Mouse (Mus musculus) kidney, postnatal 0 days (tissue): ENCODE data around the gene Jak3. TPM values are rescaled to one million over a fixed set of nuclear protein-coding genes. Genes with fewer than 3 reads are reported as not detected.

Source experiments
- ATAC-seq: fragments of 200-750 bp; cut with Nextera tagmentation; replicated peaks from 2 replicates; pipeline ENCODE4 v1.8.0; 2017; ENCODE audit warnings: low read depth, moderate number of reproducible peaks, moderate TSS enrichment, moderate library complexity; ENCODE audit not compliant: low FRiP score
- DNase-seq: peaks from one replicate; pipeline ENCODE4 v3.0.0-alpha.2; 2016; ENCODE audit warnings: low spot score
- H3K27ac ChIP-seq: fragments of 300-500 bp; sonication (generic); 2 replicates; pipeline ENCODE4 v1.5.1; 2014; ENCODE audit warnings: mild to moderate bottlenecking
- H3K27me3 ChIP-seq: fragments of 300-500 bp; sonication (generic); 2 replicates; pipeline ENCODE4 v1.6.1; 2014; ENCODE audit warnings: low read length, mixed read lengths; ENCODE audit not compliant: insufficient read depth
- H3K36me3 ChIP-seq: fragments of 300-500 bp; sonication (generic); 2 replicates; pipeline ENCODE4 v1.6.1; 2014; ENCODE audit warnings: low read length, mixed read lengths; ENCODE audit not compliant: insufficient read depth
- H3K4me1 ChIP-seq: fragments of 300-500 bp; sonication (generic); replicated peaks from 2 replicates; pipeline ENCODE4 v1.6.1; 2014; ENCODE audit warnings: antibody characterized with exemption, low read length, mixed read lengths; ENCODE audit not compliant: insufficient read depth
- H3K4me2 ChIP-seq: fragments of 300-500 bp; sonication (generic); 2 replicates; pipeline ENCODE4 v1.6.1; 2014; ENCODE audit warnings: mild to moderate bottlenecking, low read length, moderate library complexity, mixed read lengths
- H3K4me3 ChIP-seq: fragments of 300-500 bp; sonication (generic); replicated peaks from 2 replicates; pipeline ENCODE4 v1.5.1; 2014; ENCODE audit warnings: low read depth, low read length
- H3K9ac ChIP-seq: fragments of 300-500 bp; sonication (generic); 2 replicates; pipeline ENCODE4 v1.6.1; 2014; ENCODE audit warnings: low read depth, low read length
- H3K9me3 ChIP-seq: fragments of 300-500 bp; sonication (generic); replicated peaks from 2 replicates; pipeline ENCODE4 v1.6.1; 2016; ENCODE audit warnings: low read length, inconsistent platforms, mixed read lengths
- CTCF ChIP-seq: IDR thresholded peaks from 2 replicates; pipeline ENCODE4 v1.5.1; 2016; ENCODE audit warnings: antibody characterized with exemption, low read depth, mild to moderate bottlenecking, moderate library complexity
- WGBS: fragments of 180-500 bp; shearing (Covaris S2); extraction: QIAGEN DNeasy Blood & Tissue Kit; methylation state at CpG from one replicate; pipeline ENCODE4 v1.1.7; 2014; 5-methylcytosine and 5-hydroxymethylcytosine counted together
- polyA plus RNA-seq: library from polyadenylated mRNA; unstranded; fragments of >200 nt; fragmentation: Nextera tagmentation; extraction: Ambion mirVana; gene quantifications from 2 replicates; pipeline ENCODE4 v1.2.1, GENCODE M21; 2015

Jak3 gene
- polyA plus RNA-seq, 1 experiment from 2014 or later, result 5.3 TPM

GRCm38 (mm10) chr8:71674071-71674470, 2.0 kb upstream of the Jak3 start:
- no peak overlapping the region for H3K27ac ChIP-seq
- no peak for TF ChIP-seq CTCF
- ATAC-seq (no peak), DNase-seq (no peak)
- H3K36me3 ChIP-seq, result no peaks in the 10 kb centered on the region
- H3K4me3 ChIP-seq, result no peak overlapping the region
- H3K4me2 ChIP-seq, result no peak overlapping the region
- H3K9ac ChIP-seq, result no peak overlapping the region
- peaks cover 14% of the 10 kb centered on the region; the same call in 1 of the 2 replicates for H3K27me3 ChIP-seq
- peaks cover 16% of the 10 kb centered on the region; the same call in 1 of the 2 replicates for H3K4me1 ChIP-seq
- no peaks in the 10 kb centered on the region for H3K9me3 ChIP-seq
- 73% methylated on average over 2 of the region's 2 CpGs for WGBS

DNA sequence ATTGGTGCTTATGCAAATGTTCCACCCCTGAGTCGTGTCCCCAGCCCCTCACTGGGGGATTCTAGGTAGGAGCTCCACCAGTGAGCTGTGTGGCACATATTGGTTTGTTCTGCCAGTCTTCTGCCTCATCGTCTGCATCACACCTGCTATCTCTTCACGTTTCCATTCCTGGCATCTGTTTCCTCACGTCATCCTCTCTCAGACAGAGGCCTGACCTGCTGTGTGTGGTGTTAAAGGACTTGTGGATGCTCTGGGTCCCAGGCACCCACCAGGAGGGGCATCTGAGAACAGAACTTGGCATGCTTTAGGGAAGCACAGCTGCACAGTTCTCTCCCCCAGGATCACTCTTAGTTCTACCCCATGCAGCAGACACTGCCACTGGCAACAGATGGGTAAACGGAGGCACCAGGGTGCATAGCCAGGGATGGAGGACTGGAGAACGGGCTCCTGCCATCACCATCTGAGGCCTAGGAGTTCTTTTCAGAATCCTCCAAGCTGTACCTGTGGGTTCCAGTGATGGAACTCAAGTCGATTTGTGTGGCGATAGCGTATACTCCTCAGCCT, 558 bp upstream of the Jak3 start:
- no peaks in the 10 kb centered on the region for H3K9me3 ChIP-seq
- no peaks in the 10 kb centered on the region for H3K36me3 ChIP-seq
- TF ChIP-seq CTCF, result no peak
- H3K27me3 ChIP-seq, result peaks cover 15% of the 10 kb centered on the region; the same call in 1 of the 2 replicates
- 0 out of 2 replicates have a peak overlapping the region, but pooled peaks have one; percentile 47 for H3K27ac ChIP-seq
- ATAC-seq, result no peak
- peaks cover 23% of the 10 kb centered on the region for H3K4me1 ChIP-seq
- peak overlapping the region; percentile 47; the same call in 1 of the 2 replicates for H3K4me3 ChIP-seq
- no peak for DNase-seq
- 44% methylated on average over 9 of the region's 9 CpGs for WGBS
- H3K4me2 ChIP-seq, result peak overlapping the region; percentile 78
- peak overlapping the region; percentile 50 for H3K9ac ChIP-seq

DNA sequence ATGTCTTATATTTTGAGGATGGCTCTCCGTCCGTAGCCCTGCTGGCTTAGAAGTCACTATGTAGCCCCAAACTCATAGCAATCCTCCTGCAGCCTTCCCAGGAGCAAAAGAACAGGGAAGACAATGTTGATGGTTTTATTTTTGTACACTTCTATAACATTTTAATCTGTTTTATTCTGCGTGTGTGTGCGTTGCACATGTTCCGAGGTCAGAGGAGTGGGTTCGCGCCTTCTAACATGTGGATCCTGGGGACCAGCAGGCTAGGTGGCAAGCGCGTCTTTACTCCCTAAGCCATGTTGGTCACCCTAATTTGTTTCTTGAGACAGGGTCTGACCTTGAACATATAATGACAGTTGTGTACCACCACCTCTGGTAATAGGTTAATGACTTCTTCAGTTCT, 707 bp downstream of the Jak3 start:
- peaks cover 27% of the 10 kb centered on the region for H3K27me3 ChIP-seq
- H3K9me3 ChIP-seq, result no peaks in the 10 kb centered on the region

DNA sequence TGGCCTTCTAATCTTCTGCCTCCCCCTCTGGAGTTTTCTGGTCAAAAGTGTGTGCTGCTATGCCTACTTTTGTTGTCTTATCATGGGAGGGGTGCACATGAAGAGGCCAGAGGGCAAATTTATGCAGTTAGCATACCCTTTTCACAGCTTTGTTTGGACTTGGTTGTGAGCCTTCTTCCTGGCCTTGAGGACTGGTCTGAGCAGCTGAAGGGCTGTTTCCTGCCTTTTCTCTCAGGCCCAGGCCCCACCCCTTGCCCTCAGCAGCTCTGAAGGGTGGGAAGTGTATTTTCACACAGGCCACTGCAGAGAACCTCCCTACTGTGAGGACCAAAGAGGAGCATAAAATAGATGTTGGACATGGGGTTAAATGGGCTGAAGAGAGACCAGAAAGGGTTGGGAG, 1.5 kb downstream of the Jak3 start:
- no peak overlapping the region for H3K9ac ChIP-seq
- no peaks in the 10 kb centered on the region for H3K36me3 ChIP-seq
- no peak overlapping the region for H3K27ac ChIP-seq
- H3K4me1 ChIP-seq, result peaks cover 12% of the 10 kb centered on the region
- ATAC-seq, result no peak
- H3K9me3 ChIP-seq, result no peaks in the 10 kb centered on the region
- TF ChIP-seq CTCF, result no peak
- no peak overlapping the region for H3K4me2 ChIP-seq
- H3K27me3 ChIP-seq, result peaks cover 34% of the 10 kb centered on the region
- no peak overlapping the region for H3K4me3 ChIP-seq
- no peak for DNase-seq

More for the DNA sequence above, 707 bp downstream of the Jak3 start:
- Histone ChIP-seq H3K4me2 (peak overlapping the region; percentile 78), H3K4me1 (peaks cover 15% of the 10 kb centered on the region), H3K4me3 (peak overlapping the region; percentile 47), H3K36me3 (no peaks in the 10 kb centered on the region), H3K27ac (peak overlapping the region; percentile 47; the same call in 1 of the 2 replicates), H3K9ac (peak overlapping the region; percentile 50; the same call in 1 of the 2 replicates)
- ATAC-seq (no peak), DNase-seq (no peak)
- 59% methylated on average over 9 of the region's 9 CpGs for WGBS
- no peak for TF ChIP-seq CTCF

DNA sequence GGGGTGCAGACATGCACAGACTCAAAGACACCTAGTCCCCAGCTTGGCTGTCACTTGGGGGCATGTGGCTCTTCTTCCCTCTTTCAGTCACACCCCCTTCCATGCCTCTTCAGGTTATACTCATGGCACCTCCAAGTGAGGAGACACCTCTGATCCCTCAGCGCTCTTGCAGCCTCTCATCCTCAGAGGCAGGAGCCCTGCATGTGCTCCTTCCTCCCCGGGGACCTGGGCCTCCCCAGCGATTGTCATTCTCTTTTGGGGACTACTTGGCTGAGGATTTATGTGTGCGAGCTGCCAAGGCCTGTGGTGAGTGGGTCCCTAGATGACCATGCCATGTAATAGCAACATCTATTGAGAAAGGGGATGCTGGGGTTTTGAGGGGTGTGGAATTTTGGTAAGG, 2.1 kb downstream of the Jak3 start:
- Histone ChIP-seq H3K9me3 (no peaks in the 10 kb centered on the region), H3K9ac (no peak overlapping the region), H3K4me3 (no peak overlapping the region), H3K36me3 (no peaks in the 10 kb centered on the region), H3K27me3 (peaks cover 41% of the 10 kb centered on the region), H3K4me2 (no peak overlapping the region), H3K4me1 (peaks cover 12% of the 10 kb centered on the region), H3K27ac (no peak overlapping the region)
- no peak for TF ChIP-seq CTCF
- no peak for ATAC-seq
- 56% methylated on average over 4 of the region's 4 CpGs for WGBS
- DNase-seq, result no peak

- 28% methylated on average over 16 of the region's 16 CpGs for WGBS
- no peak overlapping the region for H3K9ac ChIP-seq
- peaks cover 50% of the 10 kb centered on the region for H3K27me3 ChIP-seq
- no peak for TF ChIP-seq CTCF
- no peak overlapping the region for H3K27ac ChIP-seq
- H3K4me1 ChIP-seq, result peaks cover 12% of the 10 kb centered on the region
- H3K36me3 ChIP-seq, result no peaks in the 10 kb centered on the region
- peak overlapping the region; percentile 57 for H3K4me2 ChIP-seq
- no peaks in the 10 kb centered on the region for H3K9me3 ChIP-seq
- H3K4me3 ChIP-seq, result peak overlapping the region; percentile 14; the same call in 1 of the 2 replicates
- DNase-seq (no peak), ATAC-seq (no peak)
Measured at GRCm38 (mm10) chr8:71679116-71679515, 3.0 kb downstream of the Jak3 start.
